Mouse (Mus musculus): ENCODE results near the gene Ggta1. TPM values are rescaled to one million over a fixed set of nuclear protein-coding genes. Genes with fewer than 3 reads are reported as not detected.

The Ggta1 gene
- polyA plus RNA-seq (2014; fragmentation: Nextera tagmentation; extraction: Ambion mirVana): 18.6 and 19.5 TPM in 2 replicates

GRCm38 (mm10) chr2:35462791-35463281 is at the start of gene Ggta1:
Gene Ggta1, minus strand, starts transcription at chr2:35463231.
- H3K4me3 ChIP-seq (ENCODE audit: low read depth, low read length): peak within 1 kb of the TSS; percentile 74
- peak within 1 kb of the TSS; percentile 94 for H3K4me2 ChIP-seq
- H3K27me3 ChIP-seq (replicated peaks; ENCODE audit: control insufficient read depth, insufficient read depth, low read length): no peaks in the 10 kb centered on the region
- H3K27ac ChIP-seq (ENCODE audit: low read depth, low read length): peak within 1 kb of the TSS; percentile 85
- DNase-seq (ENCODE audit: low spot score): no peak
- ATAC-seq (replicated peaks; ENCODE audit: low FRiP score): no peak
- 14% methylated on average over 7 of the region's 7 CpGs for WGBS
- H3K9me3 ChIP-seq (ENCODE audit: control insufficient read depth, low read length): no peaks in the 10 kb centered on the region
- H3K9ac ChIP-seq (ENCODE audit: low read depth, low read length): peak within 1 kb of the TSS; percentile 89
- peaks cover 5% of the 10 kb centered on the region; the same call in 1 of the 2 replicates for H3K36me3 ChIP-seq (ENCODE audit: control insufficient read depth, insufficient read depth, low read length)
- peaks cover 24% of the 10 kb centered on the region for H3K4me1 ChIP-seq (replicated peaks; ENCODE audit: control insufficient read depth, insufficient read depth, low read length)

- DNase-seq (ENCODE audit: low spot score): no peak
- Histone ChIP-seq H3K4me2 (no peak overlapping the region), H3K4me3 (ENCODE audit: low read depth, low read length) (no peak overlapping the region), H3K27me3 (replicated peaks; ENCODE audit: control insufficient read depth, insufficient read depth, low read length) (no peaks in the 10 kb centered on the region), H3K9ac (ENCODE audit: low read depth, low read length) (no peak overlapping the region), H3K9me3 (ENCODE audit: control insufficient read depth, low read length) (no peaks in the 10 kb centered on the region), H3K36me3 (ENCODE audit: control insufficient read depth, insufficient read depth, low read length) (no peaks in the 10 kb centered on the region), H3K4me1 (replicated peaks; ENCODE audit: control insufficient read depth, insufficient read depth, low read length) (peaks cover 24% of the 10 kb centered on the region), H3K27ac (ENCODE audit: low read depth, low read length) (no peak overlapping the region)
- no peak for ATAC-seq (replicated peaks; ENCODE audit: low FRiP score)
- 91% methylated on average over 4 of the region's 4 CpGs for WGBS
Observed at GRCm38 (mm10) chr2:35512226-35512625, 49.2 kb upstream of the Ggta1 start.

GRCm38 (mm10) chr2:35510920-35511319 is 47.9 kb upstream of the Ggta1 start:
- H3K27ac ChIP-seq (ENCODE audit: low read depth, low read length): no peak overlapping the region
- no peaks in the 10 kb centered on the region for H3K27me3 ChIP-seq (replicated peaks; ENCODE audit: control insufficient read depth, insufficient read depth, low read length)
- no peaks in the 10 kb centered on the region for H3K36me3 ChIP-seq (ENCODE audit: control insufficient read depth, insufficient read depth, low read length)
- no peaks in the 10 kb centered on the region for H3K9me3 ChIP-seq (ENCODE audit: control insufficient read depth, low read length)
- H3K4me2 ChIP-seq: no peak overlapping the region
- H3K4me1 ChIP-seq (replicated peaks; ENCODE audit: control insufficient read depth, insufficient read depth, low read length): peaks cover 35% of the 10 kb centered on the region
- WGBS: 48% methylated on average over 1 of the region's 1 CpGs
- ATAC-seq (replicated peaks; ENCODE audit: low FRiP score): no peak
- no peak overlapping the region for H3K9ac ChIP-seq (ENCODE audit: low read depth, low read length)
- H3K4me3 ChIP-seq (ENCODE audit: low read depth, low read length): no peak overlapping the region
- DNase-seq (ENCODE audit: low spot score): no peak

- H3K27me3 ChIP-seq (replicated peaks; ENCODE audit: control insufficient read depth, insufficient read depth, low read length): no peaks in the 10 kb centered on the region
- H3K9me3 ChIP-seq (ENCODE audit: control insufficient read depth, low read length): no peaks in the 10 kb centered on the region
- no peaks in the 10 kb centered on the region for H3K36me3 ChIP-seq (ENCODE audit: control insufficient read depth, insufficient read depth, low read length)
- no peak overlapping the region for H3K4me2 ChIP-seq
- no peak overlapping the region for H3K9ac ChIP-seq (ENCODE audit: low read depth, low read length)
- no peak overlapping the region for H3K27ac ChIP-seq (ENCODE audit: low read depth, low read length)
- 45% methylated on average over 4 of the region's 4 CpGs for WGBS
- peaks cover 44% of the 10 kb centered on the region for H3K4me1 ChIP-seq (replicated peaks; ENCODE audit: control insufficient read depth, insufficient read depth, low read length)
- ATAC-seq (replicated peaks; ENCODE audit: low FRiP score) (no peak), DNase-seq (ENCODE audit: low spot score) (no peak)
- H3K4me3 ChIP-seq (ENCODE audit: low read depth, low read length): no peak overlapping the region
Observed at GRCm38 (mm10) chr2:35509888-35510287, 46.9 kb upstream of the Ggta1 start.

- DNase-seq (ENCODE audit: low spot score) (no peak), ATAC-seq (replicated peaks; ENCODE audit: low FRiP score) (no peak)
- Histone ChIP-seq H3K4me2 (no peak overlapping the region), H3K9me3 (ENCODE audit: control insufficient read depth, low read length) (no peaks in the 10 kb centered on the region), H3K9ac (ENCODE audit: low read depth, low read length) (no peak overlapping the region), H3K36me3 (ENCODE audit: control insufficient read depth, insufficient read depth, low read length) (no peaks in the 10 kb centered on the region), H3K4me1 (replicated peaks; ENCODE audit: control insufficient read depth, insufficient read depth, low read length) (peaks cover 47% of the 10 kb centered on the region), H3K27me3 (replicated peaks; ENCODE audit: control insufficient read depth, insufficient read depth, low read length) (no peaks in the 10 kb centered on the region), H3K4me3 (ENCODE audit: low read depth, low read length) (no peak overlapping the region), H3K27ac (ENCODE audit: low read depth, low read length) (no peak overlapping the region)
- WGBS: 9% methylated on average over 6 of the region's 6 CpGs
Observed at GRCm38 (mm10) chr2:35509343-35509667, 46.3 kb upstream of the Ggta1 start.

GRCm38 (mm10) chr2:35508597-35509342 is 45.7 kb upstream of the Ggta1 start:
- H3K9ac ChIP-seq (ENCODE audit: low read depth, low read length): no peak overlapping the region
- H3K4me3 ChIP-seq (ENCODE audit: low read depth, low read length): no peak overlapping the region
- no peak for DNase-seq (ENCODE audit: low spot score)
- no peaks in the 10 kb centered on the region for H3K36me3 ChIP-seq (ENCODE audit: control insufficient read depth, insufficient read depth, low read length)
- no peak overlapping the region; the same call in 1 of the 2 replicates for H3K4me2 ChIP-seq
- H3K4me1 ChIP-seq (replicated peaks; ENCODE audit: control insufficient read depth, insufficient read depth, low read length): peaks cover 52% of the 10 kb centered on the region
- 45% methylated on average over 10 of the region's 10 CpGs for WGBS
- H3K27ac ChIP-seq (ENCODE audit: low read depth, low read length): peak overlapping the region; percentile 19; the same call in 1 of the 2 replicates
- H3K27me3 ChIP-seq (replicated peaks; ENCODE audit: control insufficient read depth, insufficient read depth, low read length): no peaks in the 10 kb centered on the region
- ATAC-seq (replicated peaks; ENCODE audit: low FRiP score): no peak
- H3K9me3 ChIP-seq (ENCODE audit: control insufficient read depth, low read length): no peaks in the 10 kb centered on the region

- peak overlapping the region; percentile 92 for H3K27ac ChIP-seq (ENCODE audit: low read depth, low read length)
- ATAC-seq (replicated peaks; ENCODE audit: low FRiP score): peak; percentile 44
- no peak for DNase-seq (ENCODE audit: low spot score)
- peak overlapping the region; percentile 66 for H3K4me2 ChIP-seq
- peak overlapping the region; percentile 43 for H3K9ac ChIP-seq (ENCODE audit: low read depth, low read length)
- H3K27me3 ChIP-seq (replicated peaks; ENCODE audit: control insufficient read depth, insufficient read depth, low read length): no peaks in the 10 kb centered on the region
- H3K36me3 ChIP-seq (ENCODE audit: control insufficient read depth, insufficient read depth, low read length): no peaks in the 10 kb centered on the region
- H3K4me1 ChIP-seq (replicated peaks; ENCODE audit: control insufficient read depth, insufficient read depth, low read length): peaks cover 67% of the 10 kb centered on the region
- H3K9me3 ChIP-seq (ENCODE audit: control insufficient read depth, low read length): no peaks in the 10 kb centered on the region
- H3K4me3 ChIP-seq (ENCODE audit: low read depth, low read length): 0 out of 2 replicates have a peak overlapping the region, but pooled peaks have one; percentile 22
- WGBS: 18% methylated on average over 9 of the region's 9 CpGs
Observed at GRCm38 (mm10) chr2:35507191-35507511, 44.1 kb upstream of the Ggta1 start.

- ATAC-seq (replicated peaks; ENCODE audit: low FRiP score) (peak; percentile 89), DNase-seq (ENCODE audit: low spot score) (peak; percentile 76)
- WGBS: 21% methylated on average over 6 of the region's 6 CpGs
- Histone ChIP-seq H3K36me3 (ENCODE audit: control insufficient read depth, insufficient read depth, low read length) (no peaks in the 10 kb centered on the region), H3K9ac (ENCODE audit: low read depth, low read length) (peak overlapping the region; percentile 43), H3K4me2 (peak overlapping the region; percentile 66), H3K9me3 (ENCODE audit: control insufficient read depth, low read length) (no peaks in the 10 kb centered on the region), H3K27me3 (replicated peaks; ENCODE audit: control insufficient read depth, insufficient read depth, low read length) (no peaks in the 10 kb centered on the region), H3K4me3 (ENCODE audit: low read depth, low read length) (peak overlapping the region; percentile 22; the same call in 1 of the 2 replicates), H3K27ac (ENCODE audit: low read depth, low read length) (peak overlapping the region; percentile 92), H3K4me1 (replicated peaks; ENCODE audit: control insufficient read depth, insufficient read depth, low read length) (peaks cover 71% of the 10 kb centered on the region)
Observed at GRCm38 (mm10) chr2:35506311-35507190, 43.5 kb upstream of the Ggta1 start.

All from liver, embryonic 11.5 days (tissue).